Mouse (Mus musculus): ENCODE data around the gene Hip1r.
A peak's percentile ranks its signal among the peaks of the same experiment; 100 is the strongest.

Gene Hip1r

DNA sequence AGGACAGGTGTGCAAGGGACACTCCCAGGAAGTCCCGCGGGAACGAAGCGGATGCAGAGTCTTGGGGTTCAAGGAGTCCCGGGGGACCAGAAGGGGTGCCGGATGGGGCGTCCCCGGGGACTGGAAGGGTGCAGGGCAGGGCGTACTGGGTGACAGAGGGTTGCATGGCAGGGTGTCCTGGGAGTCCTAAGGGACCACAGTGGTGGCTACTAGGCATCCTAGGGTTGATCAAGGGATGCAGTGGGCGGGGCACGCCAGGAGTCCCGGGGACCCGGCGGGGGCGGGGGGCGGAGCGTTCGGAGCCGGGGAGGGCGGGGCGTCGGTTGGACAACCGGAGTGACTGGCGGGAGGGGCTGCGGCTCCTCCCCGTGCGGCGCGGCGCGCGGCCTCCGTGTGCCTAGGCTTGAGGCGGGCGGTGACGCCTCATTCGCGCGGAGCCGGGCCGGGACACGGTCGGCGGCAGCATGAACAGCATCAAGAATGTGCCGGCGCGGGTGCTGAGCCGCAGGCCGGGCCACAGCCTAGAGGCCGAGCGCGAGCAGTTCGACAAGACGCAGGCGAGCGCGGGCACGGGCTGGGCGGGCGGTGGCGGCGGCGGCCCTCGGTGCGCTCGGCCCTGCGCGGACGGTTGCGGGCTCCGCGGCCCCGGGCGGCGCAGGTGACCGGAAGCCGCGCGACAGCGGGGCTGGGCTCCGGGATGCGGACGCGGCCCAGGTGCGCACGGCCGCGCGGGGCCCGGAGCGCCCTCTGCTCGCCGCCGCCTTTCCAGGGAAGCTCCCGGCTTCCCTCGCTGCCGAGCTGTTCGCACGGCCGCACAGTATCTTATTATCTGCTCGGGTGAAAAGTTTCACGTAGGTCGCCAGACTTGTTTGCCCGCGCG is at the start of gene Hip1r:
TSS of gene Hip1r (plus strand) at position 330 of the 880 bp plus-strand sequence.
- peak; percentile 93 to 94 for DNase-seq

- no peak for DNase-seq
Observed at GRCm38 (mm10) chr5:123927118-123927517, 46.3 kb upstream of the Hip1r start, which contains the start of gene Gm43518. Gm43518 (plus strand) TSS chr5:123927418.

GRCm38 (mm10) chr5:123930508-123930989 is 42.9 kb upstream of the Hip1r start, which contains the start of gene Ccdc62:
Ccdc62 (plus strand) TSS chr5:123930679.
- DNase-seq: peak; percentile 89 to 91

DNA sequence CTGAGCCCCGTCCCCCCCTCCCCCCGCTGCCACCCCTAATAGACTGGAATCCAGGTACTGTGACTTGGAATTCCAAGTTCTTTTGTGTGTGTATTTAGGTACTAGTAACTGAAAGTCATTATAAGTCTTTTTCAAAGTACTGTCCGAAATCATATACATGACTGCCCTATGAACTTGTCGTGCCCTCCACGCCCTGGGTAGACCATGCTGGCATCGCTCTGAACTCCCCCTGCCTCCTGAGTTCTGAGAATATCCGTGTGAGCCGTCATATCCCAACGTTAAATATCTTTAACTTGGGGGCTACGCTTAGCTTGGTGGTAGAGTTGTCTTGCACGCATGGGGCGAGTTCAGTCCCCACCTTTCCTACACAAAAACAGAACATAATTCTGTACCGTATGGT is 42.3 kb upstream of the Hip1r start:
- no peak for DNase-seq

GRCm38 (mm10) chr5:123932927-123933326 is 40.5 kb upstream of the Hip1r start:
- no peak for DNase-seq

DNA sequence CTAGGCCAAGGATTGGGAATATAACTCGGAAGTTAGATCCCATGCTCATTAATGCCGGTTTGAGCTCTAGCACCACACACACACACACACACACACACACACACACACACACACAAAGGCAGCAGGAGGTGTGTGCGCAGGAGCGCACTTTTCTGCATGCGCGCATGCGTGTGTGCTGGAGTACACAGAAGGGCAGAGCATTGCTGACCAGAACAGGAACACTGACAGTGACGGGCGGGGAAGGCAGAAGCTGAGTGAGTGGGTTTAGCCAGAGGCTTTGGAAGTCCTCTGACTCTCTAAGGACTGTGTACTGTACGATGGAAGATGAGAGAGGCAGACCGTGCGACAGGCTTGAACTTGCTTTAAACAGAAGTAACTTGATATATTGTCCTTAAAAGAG is 39.9 kb upstream of the Hip1r start:
- no peak for DNase-seq

GRCm38 (mm10) chr5:123933957-123934591 is 39.4 kb upstream of the Hip1r start:
- peak; percentile 27 to 31 for DNase-seq

DNA sequence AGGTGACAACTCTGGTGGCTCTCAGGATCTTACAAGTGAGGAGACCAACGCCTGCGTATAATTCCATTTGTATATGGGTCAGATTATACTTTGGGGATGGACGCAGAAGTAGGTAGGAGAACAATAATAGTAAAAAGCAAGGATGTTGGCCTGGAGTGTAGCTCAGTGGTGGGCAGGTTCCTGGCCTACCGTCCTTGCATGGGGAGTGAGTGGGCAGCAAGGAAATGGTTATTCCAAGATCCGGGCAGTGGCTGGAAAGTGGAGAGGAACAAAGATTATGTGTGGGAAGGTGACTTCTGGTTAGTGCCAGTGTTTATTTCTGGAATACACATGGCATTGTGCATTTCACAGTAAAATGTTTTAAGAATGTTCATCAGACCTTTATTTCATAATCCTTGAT is 37.5 kb upstream of the Hip1r start:
- DNase-seq: no peak

- peak in 1 of 2 experiments; percentile 16 for DNase-seq
Observed at GRCm38 (mm10) chr5:123938479-123938878, 34.9 kb upstream of the Hip1r start.

DNA sequence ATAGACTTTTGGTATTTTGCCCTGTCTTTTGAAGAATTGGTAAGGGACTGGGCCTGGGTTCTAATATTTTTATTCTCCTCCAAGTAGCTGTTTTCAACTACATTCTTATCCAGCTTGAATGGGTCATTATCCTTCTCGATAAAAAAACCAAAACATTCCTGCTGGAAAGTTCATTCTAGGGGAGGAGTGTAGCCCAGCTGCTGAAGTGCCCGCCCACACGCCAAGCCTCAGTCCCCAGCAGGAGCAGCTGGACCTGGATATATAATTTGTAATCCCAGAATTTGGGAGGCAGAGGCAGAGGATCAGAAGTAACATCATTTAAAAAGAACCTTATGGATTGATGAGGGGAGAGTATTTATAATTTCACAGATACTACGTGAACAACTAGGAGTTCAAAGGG is 26.9 kb upstream of the Hip1r start:
- no peak for DNase-seq

DNA sequence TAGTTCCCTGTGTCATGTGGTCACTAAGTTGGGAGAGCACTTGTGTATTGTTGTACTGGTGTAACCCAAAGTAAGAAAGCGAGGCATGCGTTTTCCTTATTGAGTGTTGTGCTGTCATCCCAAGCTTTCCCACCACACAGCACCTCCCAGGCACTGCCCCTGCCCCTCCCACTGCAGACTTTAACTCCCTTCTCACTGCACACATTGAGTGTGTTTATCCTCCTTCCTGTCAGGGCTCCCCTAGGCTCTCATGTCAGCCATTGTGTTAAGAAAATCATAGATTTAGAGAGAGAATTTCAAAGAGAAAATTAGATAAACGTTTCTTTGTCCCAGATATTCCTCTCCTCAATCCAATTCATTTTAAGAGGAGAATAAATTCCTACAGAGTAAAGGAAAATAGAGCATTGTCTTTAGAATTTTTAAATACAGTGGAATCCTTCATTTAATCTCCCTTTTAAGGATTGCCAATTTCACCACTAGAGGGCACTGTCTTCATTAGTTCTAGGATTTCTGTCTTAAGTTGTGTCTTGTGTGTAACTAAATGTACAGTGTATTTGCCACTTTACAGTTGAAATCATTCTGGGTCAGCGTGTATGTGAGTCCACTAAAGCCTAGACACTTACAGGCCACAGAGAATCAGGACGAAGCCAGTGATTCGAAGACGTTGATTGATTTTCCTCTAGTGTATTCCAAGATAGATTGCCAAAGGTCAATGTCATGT is 26.2 kb upstream of the Hip1r start:
- peak; percentile 50 to 56 for DNase-seq

DNA sequence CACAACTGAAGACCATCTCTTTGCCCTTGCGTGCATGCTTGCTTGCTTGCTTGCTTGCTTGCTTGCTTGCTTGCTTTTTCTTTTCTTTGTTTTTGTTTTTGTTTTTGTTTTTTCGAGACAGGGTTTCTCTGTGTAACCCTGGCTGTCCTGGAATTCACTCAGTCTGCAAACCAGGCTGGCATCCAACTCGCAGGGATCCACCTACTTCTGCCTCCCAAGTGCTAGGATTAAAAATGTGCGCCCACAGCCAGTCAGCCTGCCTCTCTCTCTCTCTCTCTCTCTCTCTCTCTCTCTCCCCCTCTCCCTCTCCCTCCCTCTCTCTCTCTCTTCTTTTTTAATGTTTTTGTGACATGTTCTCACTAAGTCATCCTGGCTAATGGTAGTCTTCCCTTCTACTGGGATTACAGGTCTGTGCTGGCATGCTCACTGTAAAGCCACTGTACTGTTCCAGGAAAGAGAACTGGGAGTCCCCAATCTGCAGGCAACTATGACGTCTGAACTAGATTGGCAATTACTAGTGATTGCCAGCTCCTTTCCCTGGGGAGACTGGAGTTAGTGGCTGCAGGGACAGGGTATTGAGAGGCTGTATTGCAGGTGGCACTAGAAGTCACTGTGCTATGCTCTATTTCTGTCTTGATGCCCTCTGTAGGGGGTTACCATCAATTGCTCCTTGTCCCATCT is 20.9 kb upstream of the Hip1r start:
- DNase-seq: no peak

GRCm38 (mm10) chr5:123957213-123957612 is 16.2 kb upstream of the Hip1r start:
- no peak for DNase-seq

GRCm38 (mm10) chr5:123959018-123959417 is 14.4 kb upstream of the Hip1r start:
- DNase-seq: no peak

DNA sequence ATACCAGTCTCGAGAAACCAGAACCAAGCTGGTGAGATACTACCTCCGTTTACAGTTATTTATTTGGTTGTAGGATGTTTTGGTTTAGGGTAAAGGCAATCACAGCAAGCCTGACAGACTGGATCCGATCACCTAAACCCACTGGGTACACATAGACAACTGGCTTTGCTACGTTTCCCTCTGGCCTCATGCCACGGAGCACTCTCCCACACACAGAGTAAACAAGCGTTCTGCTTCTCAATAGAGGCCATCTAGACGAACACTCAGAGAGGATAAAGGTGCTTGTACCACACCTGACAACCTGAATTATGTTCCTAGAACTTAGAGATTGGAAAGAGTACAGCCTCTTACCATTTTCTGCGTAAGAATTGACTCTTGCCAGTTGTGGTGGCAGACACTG is 13.3 kb upstream of the Hip1r start:
- no peak for DNase-seq

GRCm38 (mm10) chr5:123961046-123961445 is 12.4 kb upstream of the Hip1r start:
- DNase-seq: no peak

GRCm38 (mm10) chr5:123964208-123964607 is 9.2 kb upstream of the Hip1r start:
- no peak for DNase-seq

GRCm38 (mm10) chr5:123966759-123967158 is 6.7 kb upstream of the Hip1r start:
- no peak for DNase-seq

DNA sequence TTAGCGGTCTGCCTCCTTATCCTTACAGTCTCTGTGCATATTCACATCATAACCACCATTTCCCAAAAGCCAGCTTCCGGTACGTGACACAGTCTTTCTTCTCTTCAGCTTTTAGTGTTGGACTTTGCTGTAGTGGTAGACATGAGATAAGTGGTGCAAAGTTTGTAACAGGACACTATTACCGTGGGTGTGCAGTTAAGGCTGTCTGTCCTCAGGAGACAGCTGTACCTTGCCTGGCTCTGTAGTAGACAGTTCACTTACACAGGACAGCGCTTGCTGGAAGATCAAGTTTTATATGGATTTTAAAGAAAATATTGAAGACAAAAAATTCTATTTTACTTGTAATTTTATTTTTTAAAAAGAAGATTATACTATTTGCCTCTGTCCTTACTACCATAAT is 5.0 kb upstream of the Hip1r start:
- DNase-seq: no peak

GRCm38 (mm10) chr5:123969216-123969615 is 4.2 kb upstream of the Hip1r start:
- DNase-seq: no peak

- DNase-seq: no peak
Observed at GRCm38 (mm10) chr5:123970576-123970975, 2.9 kb upstream of the Hip1r start.

DNA sequence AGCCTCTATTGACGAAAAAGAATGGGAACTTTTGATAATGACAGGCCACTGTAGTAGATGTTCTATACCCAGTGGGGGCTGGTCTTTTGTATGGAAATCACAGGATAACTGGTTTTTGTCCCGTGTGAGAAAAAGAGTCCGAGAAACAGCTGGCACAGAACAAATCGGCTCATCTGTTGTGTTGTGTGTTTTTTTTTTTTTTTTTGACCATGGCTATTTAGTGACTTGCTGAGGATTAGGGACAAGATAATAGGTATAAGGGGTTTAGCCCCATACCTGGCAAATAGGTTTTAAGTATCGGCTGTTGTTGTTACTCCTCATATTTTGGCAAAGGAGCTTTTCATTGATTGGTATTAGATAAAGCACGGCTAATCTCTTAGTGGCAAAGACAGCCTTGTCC is 975 bp upstream of the Hip1r start:
- DNase-seq: no peak

- DNase-seq: peak in 1 of 2 experiments; percentile 46
Observed at GRCm38 (mm10) chr5:123974179-123974485, 704 bp downstream of the Hip1r start.

Data from B cell, adult 2 months (primary cell).